Mouse (Mus musculus) liver, embryonic 16.5 days (tissue): ENCODE data around the gene Etfa. TPM values are rescaled to one million over a fixed set of nuclear protein-coding genes. Genes with fewer than 3 reads are reported as not detected.

Experiments
- ATAC-seq: fragments of 200-750 bp; cut with Nextera tagmentation; 2 replicates; pipeline ENCODE4 v1.8.0; 2017; ENCODE audit warnings: low read depth, mild to moderate bottlenecking, moderate number of reproducible peaks, moderate library complexity
- H3K27ac ChIP-seq: fragments of 300-500 bp; sonication (generic); 2 replicates; pipeline ENCODE4 v1.5.1; 2014; ENCODE audit warnings: mild to moderate bottlenecking, low read length
- H3K27me3 ChIP-seq: fragments of 300-500 bp; sonication (generic); 2 replicates; pipeline ENCODE4 v1.6.1; 2014; ENCODE audit warnings: low read depth, low read length, mixed read lengths; ENCODE audit not compliant: control insufficient read depth, insufficient read depth
- H3K36me3 ChIP-seq: fragments of 300-500 bp; sonication (generic); 2 replicates; pipeline ENCODE4 v1.6.1; 2014; ENCODE audit warnings: mild to moderate bottlenecking; ENCODE audit not compliant: control insufficient read depth, insufficient read depth
- H3K4me1 ChIP-seq: fragments of 300-500 bp; sonication (generic); 2 replicates; pipeline ENCODE4 v1.6.1; 2014; ENCODE audit warnings: low read depth, low read length, mixed read lengths; ENCODE audit not compliant: control insufficient read depth
- H3K4me2 ChIP-seq: fragments of 300-500 bp; sonication (generic); 2 replicates; pipeline ENCODE4 v1.6.1; 2014; ENCODE audit warnings: low read depth, low read length, mixed read lengths
- H3K4me3 ChIP-seq: fragments of 300-500 bp; sonication (generic); 2 replicates; pipeline ENCODE4 v1.5.1; 2014; ENCODE audit warnings: low read depth, mild to moderate bottlenecking, low read length
- H3K9ac ChIP-seq: fragments of 300-500 bp; sonication (generic); 2 replicates; pipeline ENCODE4 v1.6.1; 2014; ENCODE audit warnings: low read depth, low read length
- H3K9me3 ChIP-seq: fragments of 300-500 bp; sonication (generic); replicated peaks from 2 replicates; pipeline ENCODE4 v1.6.1; 2016; ENCODE audit warnings: low read length; ENCODE audit not compliant: control insufficient read depth
- WGBS: fragments of 180-500 bp; shearing (Covaris S2); extraction: QIAGEN DNeasy Blood & Tissue Kit; methylation state at CpG from one replicate; pipeline ENCODE4 v1.1.7; 2014; ENCODE audit not compliant: insufficient replicate concordance; 5-methylcytosine and 5-hydroxymethylcytosine counted together
- polyA plus RNA-seq: library from polyadenylated mRNA; unstranded; fragments of >200 nt; fragmentation: Nextera tagmentation; extraction: Ambion mirVana; gene quantifications from 2 replicates; pipeline ENCODE4 v1.2.1, GENCODE M21; 2015

Gene Etfa
- polyA plus RNA-seq, 1 experiment from 2014 or later, result 247 TPM

- WGBS, result 71% methylated on average over 3 of the region's 3 CpGs
- H3K9me3 ChIP-seq, result no peaks in the 10 kb centered on the region
- H3K27me3 ChIP-seq, result no peaks in the 10 kb centered on the region
- H3K4me1 ChIP-seq, result no peaks in the 10 kb centered on the region
- H3K27ac ChIP-seq, result no peak overlapping the region
- H3K9ac ChIP-seq, result no peak overlapping the region
- H3K4me3 ChIP-seq, result no peak overlapping the region
- H3K4me2 ChIP-seq, result no peak overlapping the region
- no peaks in the 10 kb centered on the region for H3K36me3 ChIP-seq
- no peak for ATAC-seq
Measured at GRCm38 (mm10) chr9:55421786-55422185, 90.3 kb downstream of the Etfa start.

- H3K4me3 ChIP-seq, result no peak overlapping the region
- ATAC-seq, result no peak
- WGBS, result 44% methylated on average over 6 of the region's 6 CpGs
- no peak overlapping the region for H3K9ac ChIP-seq
- no peaks in the 10 kb centered on the region for H3K36me3 ChIP-seq
- no peak overlapping the region for H3K4me2 ChIP-seq
- H3K27ac ChIP-seq, result no peak overlapping the region
- no peaks in the 10 kb centered on the region for H3K9me3 ChIP-seq
- H3K4me1 ChIP-seq, result no peaks in the 10 kb centered on the region
- H3K27me3 ChIP-seq, result no peaks in the 10 kb centered on the region
Measured at GRCm38 (mm10) chr9:55411154-55411553, 100.9 kb downstream of the Etfa start.

GRCm38 (mm10) chr9:55410430-55410829 is 101.6 kb downstream of the Etfa start:
- H3K27ac ChIP-seq, result no peak overlapping the region
- no peak for ATAC-seq
- no peaks in the 10 kb centered on the region for H3K4me1 ChIP-seq
- H3K4me3 ChIP-seq, result no peak overlapping the region
- H3K27me3 ChIP-seq, result no peaks in the 10 kb centered on the region
- H3K4me2 ChIP-seq, result no peak overlapping the region
- H3K36me3 ChIP-seq, result no peaks in the 10 kb centered on the region
- no peak overlapping the region for H3K9ac ChIP-seq
- H3K9me3 ChIP-seq, result no peaks in the 10 kb centered on the region
- WGBS, result 43% methylated on average over 6 of the region's 6 CpGs

GRCm38 (mm10) chr9:55409833-55410232 is 102.2 kb downstream of the Etfa start:
- 32% methylated on average over 3 of the region's 3 CpGs for WGBS
- Histone ChIP-seq H3K27me3 (no peaks in the 10 kb centered on the region), H3K4me2 (no peak overlapping the region), H3K9me3 (no peaks in the 10 kb centered on the region), H3K4me3 (no peak overlapping the region), H3K4me1 (no peaks in the 10 kb centered on the region), H3K27ac (no peak overlapping the region), H3K9ac (no peak overlapping the region), H3K36me3 (no peaks in the 10 kb centered on the region)
- ATAC-seq, result no peak

DNA sequence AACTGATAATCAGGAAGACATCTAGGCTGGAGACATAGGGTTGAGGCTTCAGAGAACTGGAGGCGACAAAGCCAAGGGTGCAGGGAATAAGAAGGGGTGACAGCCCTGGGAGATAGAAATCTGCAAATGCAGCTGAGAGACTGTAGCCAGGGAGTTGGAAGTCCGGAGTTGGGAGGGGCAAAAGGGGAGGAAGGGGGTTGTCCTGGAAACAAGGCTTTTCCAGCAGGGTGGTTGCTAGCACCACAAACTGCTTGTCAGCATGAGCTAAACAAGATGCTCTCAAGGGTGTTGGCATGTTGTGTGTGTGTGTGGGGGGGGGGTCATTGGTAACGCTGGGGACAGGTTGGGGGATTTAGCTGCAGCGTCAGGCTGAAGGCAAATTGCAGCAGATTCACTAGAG is 103.2 kb downstream of the Etfa start:
- Histone ChIP-seq H3K4me3 (no peak overlapping the region), H3K36me3 (no peaks in the 10 kb centered on the region), H3K4me1 (no peaks in the 10 kb centered on the region), H3K9ac (no peak overlapping the region), H3K27me3 (no peaks in the 10 kb centered on the region), H3K27ac (no peak overlapping the region), H3K4me2 (no peak overlapping the region), H3K9me3 (no peaks in the 10 kb centered on the region)
- WGBS, result 42% methylated on average over 4 of the region's 4 CpGs
- no peak for ATAC-seq

DNA sequence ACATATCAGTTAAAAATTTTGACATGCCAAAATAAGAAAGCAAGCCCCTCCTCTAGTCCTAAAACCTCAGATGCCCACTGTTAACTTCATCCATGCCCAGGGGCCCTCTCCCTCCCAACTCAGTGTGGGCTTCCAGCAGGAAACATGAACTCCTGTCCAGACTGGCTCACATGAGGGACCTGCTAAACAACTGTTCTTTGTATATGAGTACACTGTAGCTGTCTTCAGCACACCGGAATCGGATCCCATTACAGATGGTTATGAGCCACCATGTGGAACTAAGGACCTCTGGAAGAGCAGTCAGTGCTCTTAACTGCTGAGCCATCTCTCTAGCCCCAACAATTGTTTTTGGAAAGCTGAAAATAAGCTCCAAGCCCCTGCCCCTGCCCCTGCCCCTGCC is 105.3 kb downstream of the Etfa start:
- H3K27ac ChIP-seq, result no peak overlapping the region
- no peak overlapping the region for H3K4me3 ChIP-seq
- 69% methylated on average over 2 of the region's 2 CpGs for WGBS
- H3K9ac ChIP-seq, result no peak overlapping the region
- no peaks in the 10 kb centered on the region for H3K9me3 ChIP-seq
- no peak overlapping the region for H3K4me2 ChIP-seq
- H3K36me3 ChIP-seq, result no peaks in the 10 kb centered on the region
- no peaks in the 10 kb centered on the region for H3K4me1 ChIP-seq
- no peak for ATAC-seq
- H3K27me3 ChIP-seq, result no peaks in the 10 kb centered on the region

DNA sequence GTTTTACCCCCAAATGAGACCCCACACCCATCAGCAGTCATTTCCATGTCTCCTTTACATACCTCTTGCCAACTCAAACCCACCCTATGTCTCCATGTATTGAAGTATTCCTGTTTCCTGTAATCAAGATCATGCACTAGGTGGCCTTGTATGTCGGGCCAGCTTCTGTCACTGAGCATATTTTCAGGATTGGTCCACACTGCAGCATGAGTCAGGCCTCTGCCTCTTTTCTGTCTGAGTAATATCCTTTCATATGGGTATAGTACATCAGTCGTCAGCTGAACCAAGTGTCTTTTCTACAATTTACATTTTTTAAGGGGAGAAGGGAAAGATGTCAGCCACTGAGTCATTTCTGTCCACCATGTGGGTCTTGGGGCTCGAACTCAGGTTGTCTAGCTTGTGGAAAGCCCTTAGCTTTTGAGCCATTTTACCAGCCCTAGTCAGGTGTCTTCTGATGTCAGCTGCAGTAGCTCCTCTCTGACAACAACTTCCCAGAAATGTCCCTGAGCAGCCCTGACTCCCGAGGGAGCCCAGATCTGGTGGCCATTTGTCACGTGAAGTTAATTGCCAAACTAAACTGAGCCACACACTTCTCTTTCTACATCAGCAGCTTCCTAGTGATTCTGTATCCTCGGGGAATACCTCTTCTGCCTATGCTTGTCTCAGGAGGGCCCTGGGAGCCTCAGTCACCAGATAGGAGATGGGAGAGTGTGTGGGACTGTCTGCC is 106.9 kb downstream of the Etfa start:
- Histone ChIP-seq H3K27me3 (no peaks in the 10 kb centered on the region), H3K27ac (no peak overlapping the region), H3K9ac (no peak overlapping the region), H3K36me3 (no peaks in the 10 kb centered on the region), H3K4me1 (no peaks in the 10 kb centered on the region), H3K9me3 (no peaks in the 10 kb centered on the region), H3K4me2 (no peak overlapping the region), H3K4me3 (no peak overlapping the region)
- whole genome bisulfite sequencing, result 50% methylated on average over 6 of the region's 6 CpGs
- ATAC-seq, result no peak

Other genes starting within 250 kb of the Etfa start
- 1.8 and 2.6 TPM in 2 replicates for gene Nrg4, start 185.4 kb downstream of the Etfa start, polyA plus RNA-seq
- gene Tmem266, start 185.3 kb downstream of the Etfa start, polyA plus RNA-seq, result 0.04 TPM in 1 of 2 replicates, not detected in the other
- 0.06 and 0.22 TPM in 2 replicates for gene Isl2, start 26.4 kb upstream of the Etfa start, polyA plus RNA-seq